Mouse (Mus musculus): ENCODE data around the gene Ralgps1. TPM values are rescaled to one million over a fixed set of nuclear protein-coding genes. Genes with fewer than 3 reads are reported as not detected.

Ralgps1 gene
- polyA plus RNA-seq, 1 experiment from 2014 or later = 5.2 TPM

GRCm38 (mm10) chr2:33165710-33166374, 205.4 kb downstream of the Ralgps1 start:
- H3K27me3 ChIP-seq (ENCODE audit: control insufficient read depth, insufficient read depth, low read depth, low read length) = no peaks in the 10 kb centered on the region
- no peak overlapping the region; the same call in 1 of the 2 replicates for H3K9ac ChIP-seq (ENCODE audit: low read length)
- H3K9me3 ChIP-seq (ENCODE audit: control insufficient read depth, low read length) = no peaks in the 10 kb centered on the region
- no peak overlapping the region for H3K4me3 ChIP-seq (ENCODE audit: low read length)
- peak overlapping the region; percentile 79 for H3K27ac ChIP-seq (ENCODE audit: low read length)
- ATAC-seq (ENCODE audit: low read depth) = peak; percentile 86
- H3K4me1 ChIP-seq (replicated peaks; ENCODE audit: control insufficient read depth, insufficient read depth, low read length) = peaks cover 23% of the 10 kb centered on the region
- 18% methylated on average over 7 of the region's 7 CpGs for WGBS
- no peaks in the 10 kb centered on the region for H3K36me3 ChIP-seq (ENCODE audit: control insufficient read depth, insufficient read depth, low read length)
- no peak overlapping the region for H3K4me2 ChIP-seq (ENCODE audit: low read depth, low read length)

- Histone ChIP-seq H3K27me3 (ENCODE audit: control insufficient read depth, insufficient read depth, low read depth, low read length) (no peaks in the 10 kb centered on the region), H3K36me3 (ENCODE audit: control insufficient read depth, insufficient read depth, low read length) (no peaks in the 10 kb centered on the region), H3K4me1 (replicated peaks; ENCODE audit: control insufficient read depth, insufficient read depth, low read length) (peaks cover 23% of the 10 kb centered on the region), H3K9ac (ENCODE audit: low read length) (peak overlapping the region; percentile 19; the same call in 1 of the 2 replicates), H3K4me2 (ENCODE audit: low read depth, low read length) (no peak overlapping the region), H3K27ac (ENCODE audit: low read length) (peak overlapping the region; percentile 79), H3K4me3 (ENCODE audit: low read length) (no peak overlapping the region), H3K9me3 (ENCODE audit: control insufficient read depth, low read length) (no peaks in the 10 kb centered on the region)
- 64% methylated on average over 4 of the region's 4 CpGs for WGBS
- ATAC-seq (ENCODE audit: low read depth) = peak; percentile 25; the same call in 1 of the 2 replicates
Measured at GRCm38 (mm10) chr2:33165229-33165628, 206.1 kb downstream of the Ralgps1 start.

GRCm38 (mm10) chr2:33164646-33165045, 206.6 kb downstream of the Ralgps1 start:
- Histone ChIP-seq H3K4me1 (replicated peaks; ENCODE audit: control insufficient read depth, insufficient read depth, low read length) (peaks cover 23% of the 10 kb centered on the region), H3K27ac (ENCODE audit: low read length) (no peak overlapping the region)
- WGBS = 33% methylated on average over 3 of the region's 3 CpGs

DNA sequence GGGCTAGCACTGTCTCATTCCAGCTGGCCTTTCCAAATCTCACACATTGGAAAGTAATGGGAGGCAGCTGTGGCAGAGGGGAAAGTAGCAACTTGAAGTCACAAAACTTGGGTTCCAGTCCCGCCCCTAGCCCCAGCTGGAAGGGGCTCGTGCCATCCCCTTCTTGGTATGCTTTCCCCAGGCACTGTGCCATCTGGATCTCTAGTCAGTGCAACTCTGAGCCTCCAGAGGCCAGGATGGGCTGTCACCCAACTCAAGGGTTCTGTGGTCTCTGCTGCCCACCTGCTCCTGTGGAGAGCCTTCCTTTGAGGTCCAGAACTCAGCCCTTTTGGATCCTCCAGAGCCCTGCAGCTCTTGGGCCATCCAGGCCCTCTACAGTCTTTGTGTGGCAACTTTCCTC, 209.2 kb downstream of the Ralgps1 start:
- Histone ChIP-seq H3K4me1 (replicated peaks; ENCODE audit: control insufficient read depth, insufficient read depth, low read length) (peaks cover 23% of the 10 kb centered on the region), H3K27me3 (ENCODE audit: control insufficient read depth, insufficient read depth, low read depth, low read length) (no peaks in the 10 kb centered on the region), H3K9ac (ENCODE audit: low read length) (no peak overlapping the region), H3K9me3 (ENCODE audit: control insufficient read depth, low read length) (no peaks in the 10 kb centered on the region), H3K4me2 (ENCODE audit: low read depth, low read length) (no peak overlapping the region), H3K36me3 (ENCODE audit: control insufficient read depth, insufficient read depth, low read length) (no peaks in the 10 kb centered on the region), H3K4me3 (ENCODE audit: low read length) (no peak overlapping the region), H3K27ac (ENCODE audit: low read length) (no peak overlapping the region)
- WGBS = 68% methylated on average over 2 of the region's 2 CpGs
- ATAC-seq (ENCODE audit: low read depth) = no peak

More at GRCm38 (mm10) chr2:33164646-33165045, 206.6 kb downstream of the Ralgps1 start:
- H3K9ac ChIP-seq (ENCODE audit: low read length) = no peak overlapping the region
- H3K4me3 ChIP-seq (ENCODE audit: low read length) = no peak overlapping the region
- H3K4me2 ChIP-seq (ENCODE audit: low read depth, low read length) = no peak overlapping the region
- no peaks in the 10 kb centered on the region for H3K36me3 ChIP-seq (ENCODE audit: control insufficient read depth, insufficient read depth, low read length)
- ATAC-seq (ENCODE audit: low read depth) = no peak
- H3K27me3 ChIP-seq (ENCODE audit: control insufficient read depth, insufficient read depth, low read depth, low read length) = no peaks in the 10 kb centered on the region
- no peaks in the 10 kb centered on the region for H3K9me3 ChIP-seq (ENCODE audit: control insufficient read depth, low read length)

- no peaks in the 10 kb centered on the region for H3K9me3 ChIP-seq (ENCODE audit: control insufficient read depth, low read length)
- no peak overlapping the region for H3K27ac ChIP-seq (ENCODE audit: low read length)
- WGBS = 67% methylated on average over 12 of the region's 12 CpGs
- H3K4me1 ChIP-seq (replicated peaks; ENCODE audit: control insufficient read depth, insufficient read depth, low read length) = peaks cover 13% of the 10 kb centered on the region
- ATAC-seq (ENCODE audit: low read depth) = no peak
- no peak overlapping the region for H3K4me2 ChIP-seq (ENCODE audit: low read depth, low read length)
- H3K27me3 ChIP-seq (ENCODE audit: control insufficient read depth, insufficient read depth, low read depth, low read length) = no peaks in the 10 kb centered on the region
- no peak overlapping the region for H3K9ac ChIP-seq (ENCODE audit: low read length)
- H3K4me3 ChIP-seq (ENCODE audit: low read length) = no peak overlapping the region
- H3K36me3 ChIP-seq (ENCODE audit: control insufficient read depth, insufficient read depth, low read length) = no peaks in the 10 kb centered on the region
Measured at GRCm38 (mm10) chr2:33160326-33160973, 210.8 kb downstream of the Ralgps1 start.

DNA sequence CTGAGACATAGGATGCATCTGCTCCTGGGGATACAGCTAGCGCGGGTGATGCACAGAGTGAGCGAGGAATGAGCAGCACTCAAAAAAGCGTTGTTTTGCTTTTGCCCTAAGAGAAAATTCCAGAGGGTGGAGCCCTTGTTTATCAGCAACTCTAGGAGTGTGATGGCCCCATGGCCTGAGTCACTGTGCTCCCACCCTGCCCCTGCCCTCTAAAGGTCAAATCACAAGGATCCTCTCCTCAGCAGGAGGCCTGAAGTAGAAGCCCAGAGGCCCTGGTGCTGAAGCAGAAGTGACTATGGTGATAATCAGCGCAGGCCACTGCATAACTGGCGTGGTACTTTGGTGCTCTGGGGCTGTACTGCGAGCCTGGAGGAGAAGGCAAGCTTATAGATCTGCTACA, 211.7 kb downstream of the Ralgps1 start:
- 86% methylated on average over 7 of the region's 7 CpGs for WGBS
- H3K9ac ChIP-seq (ENCODE audit: low read length) = no peak overlapping the region
- H3K27me3 ChIP-seq (ENCODE audit: control insufficient read depth, insufficient read depth, low read depth, low read length) = no peaks in the 10 kb centered on the region
- H3K27ac ChIP-seq (ENCODE audit: low read length) = no peak overlapping the region
- ATAC-seq (ENCODE audit: low read depth) = no peak
- H3K4me3 ChIP-seq (ENCODE audit: low read length) = no peak overlapping the region
- H3K9me3 ChIP-seq (ENCODE audit: control insufficient read depth, low read length) = no peaks in the 10 kb centered on the region
- no peak overlapping the region for H3K4me2 ChIP-seq (ENCODE audit: low read depth, low read length)
- no peaks in the 10 kb centered on the region for H3K36me3 ChIP-seq (ENCODE audit: control insufficient read depth, insufficient read depth, low read length)
- peaks cover 4% of the 10 kb centered on the region for H3K4me1 ChIP-seq (replicated peaks; ENCODE audit: control insufficient read depth, insufficient read depth, low read length)

- ATAC-seq (ENCODE audit: low read depth) = no peak
- no peak overlapping the region for H3K4me3 ChIP-seq (ENCODE audit: low read length)
- no peaks in the 10 kb centered on the region for H3K36me3 ChIP-seq (ENCODE audit: control insufficient read depth, insufficient read depth, low read length)
- H3K9me3 ChIP-seq (ENCODE audit: control insufficient read depth, low read length) = no peaks in the 10 kb centered on the region
- no peaks in the 10 kb centered on the region for H3K4me1 ChIP-seq (replicated peaks; ENCODE audit: control insufficient read depth, insufficient read depth, low read length)
- H3K9ac ChIP-seq (ENCODE audit: low read length) = no peak overlapping the region
- WGBS = 83% methylated on average over 6 of the region's 6 CpGs
- H3K4me2 ChIP-seq (ENCODE audit: low read depth, low read length) = no peak overlapping the region
- H3K27ac ChIP-seq (ENCODE audit: low read length) = no peak overlapping the region
- no peaks in the 10 kb centered on the region for H3K27me3 ChIP-seq (ENCODE audit: control insufficient read depth, insufficient read depth, low read depth, low read length)
Measured at GRCm38 (mm10) chr2:33158895-33159294, 212.4 kb downstream of the Ralgps1 start.

DNA sequence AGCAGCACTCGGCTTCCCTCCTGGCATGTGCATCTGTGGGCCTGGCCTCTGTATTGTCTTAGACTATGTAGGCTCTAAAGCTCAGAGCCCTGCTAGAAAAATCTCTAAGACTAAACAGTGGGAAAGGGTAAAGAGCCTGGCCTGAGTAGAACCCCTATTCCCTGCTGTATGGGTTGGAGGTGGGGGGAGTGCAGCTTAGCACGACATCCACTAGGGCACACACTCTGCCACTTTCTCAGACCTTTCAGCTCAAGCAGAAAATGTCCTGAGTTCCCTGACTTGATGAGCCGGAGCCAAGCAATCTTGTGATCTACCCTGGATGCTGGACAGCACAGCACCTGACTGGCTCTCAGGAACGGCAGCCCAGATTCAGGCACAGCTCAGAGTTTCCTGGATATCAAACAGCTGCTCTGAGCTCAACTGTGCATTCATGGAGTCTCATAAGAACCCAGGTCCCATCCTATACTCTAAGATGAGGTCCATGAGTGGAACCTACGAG, 215.0 kb downstream of the Ralgps1 start:
- no peak overlapping the region for H3K27ac ChIP-seq (ENCODE audit: low read length)
- H3K36me3 ChIP-seq (ENCODE audit: control insufficient read depth, insufficient read depth, low read length) = no peaks in the 10 kb centered on the region
- ATAC-seq (ENCODE audit: low read depth) = no peak
- 64% methylated on average over 5 of the region's 5 CpGs for WGBS
- no peaks in the 10 kb centered on the region for H3K27me3 ChIP-seq (ENCODE audit: control insufficient read depth, insufficient read depth, low read depth, low read length)
- H3K9ac ChIP-seq (ENCODE audit: low read length) = no peak overlapping the region
- no peak overlapping the region for H3K4me2 ChIP-seq (ENCODE audit: low read depth, low read length)
- H3K9me3 ChIP-seq (ENCODE audit: control insufficient read depth, low read length) = no peaks in the 10 kb centered on the region
- no peak overlapping the region for H3K4me3 ChIP-seq (ENCODE audit: low read length)
- no peaks in the 10 kb centered on the region for H3K4me1 ChIP-seq (replicated peaks; ENCODE audit: control insufficient read depth, insufficient read depth, low read length)

DNA sequence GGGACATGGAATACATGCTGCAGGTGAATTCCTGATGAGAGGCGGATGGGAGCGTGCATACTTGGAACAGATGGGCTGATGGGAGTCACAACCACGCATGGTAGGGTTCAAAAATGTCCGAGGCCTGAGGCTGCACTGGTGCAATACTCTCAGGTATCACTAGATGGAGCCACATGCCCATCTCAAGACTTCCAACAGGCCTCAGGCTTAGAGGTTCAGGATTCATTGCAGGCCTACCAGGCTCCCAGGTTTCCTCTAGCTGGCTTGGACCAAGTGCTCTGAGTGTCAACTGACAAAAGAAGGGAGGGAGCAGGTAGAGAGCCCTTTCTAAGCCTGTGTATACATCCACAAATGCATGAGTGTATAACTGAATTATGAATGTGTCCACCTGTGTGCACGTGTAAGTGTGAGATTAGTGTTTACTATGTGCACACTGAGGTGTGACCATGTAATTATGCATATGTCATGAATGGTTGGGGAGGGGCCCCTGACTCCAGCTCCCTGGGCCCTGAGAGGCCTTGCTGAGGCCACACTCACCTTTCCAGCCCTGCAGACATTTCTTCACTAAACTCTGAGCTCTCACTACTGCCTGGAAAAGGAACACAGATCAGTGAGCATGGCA, 216.4 kb downstream of the Ralgps1 start:
- Histone ChIP-seq H3K4me2 (ENCODE audit: low read depth, low read length) (no peak overlapping the region), H3K27ac (ENCODE audit: low read length) (no peak overlapping the region), H3K4me1 (replicated peaks; ENCODE audit: control insufficient read depth, insufficient read depth, low read length) (no peaks in the 10 kb centered on the region), H3K36me3 (ENCODE audit: control insufficient read depth, insufficient read depth, low read length) (no peaks in the 10 kb centered on the region), H3K9me3 (ENCODE audit: control insufficient read depth, low read length) (no peaks in the 10 kb centered on the region), H3K9ac (ENCODE audit: low read length) (no peak overlapping the region), H3K4me3 (ENCODE audit: low read length) (no peak overlapping the region), H3K27me3 (ENCODE audit: control insufficient read depth, insufficient read depth, low read depth, low read length) (no peaks in the 10 kb centered on the region)
- WGBS = 25% methylated on average over 5 of the region's 5 CpGs
- peak; percentile 66 for ATAC-seq (ENCODE audit: low read depth)
